Mouse (Mus musculus) large intestine, adult 2 months (tissue): ENCODE data around the gene Laptm5. TPM values are rescaled to one million over a fixed set of nuclear protein-coding genes. Genes with fewer than 3 reads are reported as not detected.
A peak's percentile ranks its signal among the peaks of the same experiment; 100 is the strongest.

Experiments used
- DNase-seq: peaks from one replicate; pipeline ENCODE4 v3.0.0-alpha.2; 2012; ENCODE audit warnings: low read depth, low spot score
- WGBS: fragments of 180-500 bp; shearing (Covaris S2); methylation state at CpG from one replicate; pipeline ENCODE4 v1.1.7; 2018; 5-methylcytosine and 5-hydroxymethylcytosine counted together
- polyA plus RNA-seq: library from polyadenylated mRNA; depleted of rRNA; stranded (reverse); fragments of >200 nt; gene quantifications from 2 replicates; pipeline ENCODE4 v1.2.3, GENCODE M21; 2012

Laptm5 gene
- polyA plus RNA-seq, 1 experiment, result 116 TPM

- no peak for DNase-seq
- WGBS, result 46% methylated on average over 4 of the region's 4 CpGs
These were observed 4.6 kb downstream of the Laptm5 start for GRCm38 (mm10) chr4:130917564-130917963.

DNA sequence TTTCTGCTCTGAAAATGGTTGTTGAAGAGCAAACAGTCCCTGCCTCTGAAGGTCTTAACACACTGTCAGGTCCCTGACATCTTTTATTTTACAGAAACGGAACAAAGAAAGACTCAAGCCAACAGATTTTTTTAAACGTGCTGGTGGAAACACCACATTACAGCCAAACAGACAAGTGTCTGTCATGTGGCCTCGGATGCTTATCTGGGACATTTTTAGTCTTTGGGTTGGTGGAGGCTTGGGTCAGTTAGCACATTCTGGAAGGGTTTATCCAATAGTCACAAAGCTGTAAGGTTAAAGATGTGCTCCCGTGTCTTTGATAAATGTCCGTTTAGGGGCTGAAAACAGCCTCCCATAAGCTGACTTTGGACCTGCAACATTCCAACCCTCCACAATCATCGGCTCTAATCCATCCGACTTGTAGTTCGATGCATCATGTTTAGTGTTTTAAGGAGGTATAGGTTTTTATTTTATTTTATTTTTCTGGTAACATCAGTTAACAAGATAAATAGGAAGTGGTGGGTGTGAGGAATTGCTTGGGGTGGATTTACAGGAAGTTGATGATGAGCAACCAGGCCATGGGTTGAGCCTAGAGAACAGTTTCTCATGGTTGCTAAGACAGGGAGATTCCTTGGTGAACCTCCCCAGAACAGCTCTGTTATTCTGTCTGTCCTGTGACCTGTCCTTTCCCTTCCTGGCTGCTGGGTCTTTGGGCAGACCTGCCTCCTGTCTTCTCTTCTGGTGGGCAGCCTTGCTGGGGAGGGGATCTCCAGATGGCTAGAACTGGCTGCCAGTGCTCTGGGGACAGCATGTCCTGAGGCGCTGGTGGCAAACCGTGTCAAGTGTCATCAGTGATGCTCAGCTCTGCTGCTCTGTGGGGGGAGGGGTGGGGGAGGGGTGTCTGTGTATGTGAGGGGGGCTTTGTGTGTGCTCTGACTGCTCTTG lies 6.2 kb downstream of the Laptm5 start:
- 72% methylated on average over 10 of the region's 10 CpGs for WGBS

DNA sequence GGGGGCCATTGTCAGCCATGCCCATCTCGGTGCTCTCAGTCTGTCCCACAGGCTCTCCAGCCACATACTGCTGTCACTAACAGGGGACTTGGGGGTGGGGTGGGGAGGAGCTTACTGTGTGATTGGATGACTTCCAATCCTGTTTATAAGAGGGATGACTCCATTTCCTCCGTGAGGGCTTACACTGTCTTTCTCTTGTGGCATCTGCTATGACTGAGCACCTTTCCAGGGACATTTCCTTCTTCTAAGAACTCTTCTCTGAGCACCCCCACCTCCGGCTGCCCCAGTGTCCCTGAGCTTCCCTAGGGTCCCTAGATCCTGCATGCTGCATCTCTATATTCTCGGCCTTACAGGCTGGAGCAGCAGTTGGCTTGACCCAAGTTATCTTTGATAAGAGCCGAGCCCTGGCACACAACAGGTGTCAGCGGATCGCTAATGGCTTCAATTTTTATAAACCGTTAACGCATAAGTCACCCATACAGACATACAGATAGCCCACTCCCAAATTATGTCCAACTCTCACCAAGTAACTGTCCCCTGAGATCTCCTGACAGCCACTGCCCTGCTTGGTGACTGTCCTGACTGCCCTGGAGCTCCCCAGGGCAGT lies 6.9 kb downstream of the Laptm5 start:
- no peak for DNase-seq
- 65% methylated on average over 9 of the region's 9 CpGs for WGBS

More for the DNA sequence above, 6.2 kb downstream of the Laptm5 start:
- no peak for DNase-seq

GRCm38 (mm10) chr4:130920951-130921693 lies 8.2 kb downstream of the Laptm5 start:
- WGBS, result 42% methylated on average over 12 of the region's 12 CpGs
- no peak for DNase-seq

GRCm38 (mm10) chr4:130921986-130922385 lies 9.1 kb downstream of the Laptm5 start:
- DNase-seq, result no peak
- WGBS, result 78% methylated on average over 10 of the region's 10 CpGs

- WGBS, result 56% methylated on average over 6 of the region's 6 CpGs
These were observed 13.3 kb downstream of the Laptm5 start for GRCm38 (mm10) chr4:130926274-130926673.

GRCm38 (mm10) chr4:130927821-130928220 lies 14.9 kb downstream of the Laptm5 start:
- WGBS, result 84% methylated on average over 12 of the region's 12 CpGs
- no peak for DNase-seq

More at GRCm38 (mm10) chr4:130926274-130926673, 13.3 kb downstream of the Laptm5 start:
- no peak for DNase-seq

DNA sequence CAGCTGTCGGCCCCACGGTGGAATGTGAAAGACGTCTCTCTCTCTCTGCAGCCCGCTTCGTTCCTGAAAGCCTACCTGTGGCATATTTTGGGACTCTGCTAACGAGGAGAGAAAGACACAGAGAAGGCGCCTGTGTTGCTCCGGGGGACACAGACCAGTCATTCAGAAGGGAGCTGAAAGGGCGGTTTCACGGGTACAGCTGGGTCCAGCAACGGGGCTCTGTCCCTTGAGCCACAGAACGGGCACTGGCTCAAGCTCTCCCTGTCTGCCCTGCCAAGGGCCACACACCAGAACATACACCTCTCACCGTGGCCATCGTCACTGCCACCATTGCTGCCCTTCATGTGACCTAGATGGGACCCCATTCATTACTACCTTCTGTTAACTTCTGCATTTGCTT lies 29.7 kb downstream of the Laptm5 start:
- DNase-seq, result no peak
- WGBS, result 43% methylated on average over 14 of the region's 14 CpGs

GRCm38 (mm10) chr4:130944112-130944511 lies 31.2 kb downstream of the Laptm5 start, which contains the start of gene Matn1:
Matn1 (plus strand) TSS chr4:130944385.
- no peak for DNase-seq
- 34% methylated on average over 6 of the region's 6 CpGs for WGBS

DNA sequence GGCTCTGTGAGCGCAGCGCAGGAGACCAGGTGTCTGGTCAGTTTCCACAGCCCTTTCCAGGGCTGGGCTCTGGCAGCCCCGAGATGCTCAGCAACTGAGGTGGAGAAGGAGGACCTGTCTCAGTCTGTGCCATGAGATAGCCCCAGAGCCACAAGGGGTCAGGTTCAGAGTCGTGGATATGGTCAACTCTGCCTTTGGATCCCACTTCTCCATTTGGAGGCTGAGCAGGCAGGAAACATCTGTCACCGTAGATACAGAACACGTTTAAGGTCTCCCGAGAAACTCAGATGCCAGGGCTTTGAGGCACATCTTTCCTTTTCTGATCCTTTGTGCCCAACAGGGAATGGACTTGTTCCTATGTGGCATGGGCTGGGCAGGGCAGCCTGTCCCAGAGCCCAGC lies 31.9 kb downstream of the Laptm5 start:
- WGBS, result 74% methylated on average over 7 of the region's 7 CpGs
- no peak for DNase-seq

GRCm38 (mm10) chr4:130947094-130947647 lies 34.2 kb downstream of the Laptm5 start:
- DNase-seq, result no peak

DNA sequence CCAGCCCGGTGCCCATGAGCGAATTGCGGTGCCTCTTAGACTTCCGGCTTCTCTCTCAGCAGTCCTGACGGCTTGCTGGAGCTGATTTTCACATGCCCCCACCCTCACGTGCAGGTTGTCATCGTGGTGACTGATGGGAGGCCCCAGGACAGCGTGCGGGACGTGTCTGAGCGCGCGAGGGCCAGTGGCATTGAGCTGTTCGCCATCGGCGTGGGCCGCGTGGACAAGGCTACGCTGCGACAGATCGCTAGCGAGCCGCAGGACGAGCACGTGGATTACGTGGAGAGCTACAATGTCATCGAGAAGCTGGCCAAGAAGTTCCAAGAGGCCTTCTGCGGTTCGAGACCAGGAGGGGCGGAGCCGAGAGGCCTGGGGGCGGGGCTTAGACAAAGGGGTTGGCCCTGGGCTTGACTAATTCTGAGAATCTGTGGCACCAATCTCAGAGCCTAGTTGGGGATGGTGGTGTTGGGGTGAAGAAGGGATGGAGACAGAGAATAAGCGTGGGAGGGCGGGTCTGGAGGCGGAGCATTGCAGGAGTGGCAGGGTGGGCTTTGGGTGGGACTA lies 37.0 kb downstream of the Laptm5 start:
- 82% methylated on average over 35 of the region's 35 CpGs for WGBS
- no peak for DNase-seq

More at GRCm38 (mm10) chr4:130947094-130947647, 34.2 kb downstream of the Laptm5 start:
- 11% methylated on average over 13 of the region's 13 CpGs for WGBS

GRCm38 (mm10) chr4:130952531-130952930 lies 39.6 kb downstream of the Laptm5 start:
- DNase-seq, result no peak

DNA sequence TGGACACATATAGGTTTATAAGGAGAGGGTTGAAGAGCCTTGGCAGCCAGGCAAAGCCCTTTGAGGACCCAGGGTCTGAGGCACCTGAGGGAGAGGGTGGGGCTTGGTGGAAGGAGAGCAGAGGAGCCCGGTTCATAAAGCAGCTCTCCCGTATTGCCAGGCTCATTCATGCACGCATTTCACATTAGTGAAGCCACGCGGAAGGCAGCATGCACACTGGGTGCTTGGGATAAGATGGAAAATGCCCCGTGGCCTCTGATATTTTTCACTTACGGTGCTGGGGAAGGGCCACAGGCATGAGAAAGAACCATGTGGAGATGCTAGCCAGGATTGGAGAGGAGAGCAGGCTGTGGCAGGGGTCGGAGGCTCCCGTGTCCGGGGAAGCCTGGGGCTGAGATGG lies 44.2 kb downstream of the Laptm5 start:
- no peak for DNase-seq
- WGBS, result 75% methylated on average over 10 of the region's 10 CpGs

More at GRCm38 (mm10) chr4:130952531-130952930, 39.6 kb downstream of the Laptm5 start:
- 19% methylated on average over 17 of the region's 17 CpGs for WGBS

DNA sequence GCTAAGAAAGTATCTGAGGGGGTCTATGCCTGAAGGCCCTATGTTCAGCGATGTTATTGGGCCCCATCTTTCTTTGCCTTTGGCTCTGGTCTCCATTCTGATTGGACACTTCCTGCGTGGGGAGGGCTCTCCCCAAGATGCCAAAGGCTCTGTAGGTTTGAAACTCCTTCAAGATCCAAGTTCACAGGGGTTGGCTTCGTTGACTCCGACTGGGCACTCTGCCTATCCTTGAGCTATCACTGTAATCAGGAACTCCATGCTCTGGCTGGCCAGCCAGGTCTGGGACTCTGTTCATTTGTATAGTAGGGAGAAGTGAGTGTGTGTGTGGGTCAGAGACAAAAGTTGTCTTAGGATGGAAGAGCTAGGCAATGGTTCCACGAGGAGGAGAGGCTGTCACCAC lies 45.9 kb downstream of the Laptm5 start:
- 55% methylated on average over 5 of the region's 5 CpGs for WGBS
- no peak for DNase-seq

- 49% methylated on average over 6 of the region's 6 CpGs for WGBS
- DNase-seq, result no peak
These were observed 46.8 kb downstream of the Laptm5 start for GRCm38 (mm10) chr4:130959678-130960077.

DNA sequence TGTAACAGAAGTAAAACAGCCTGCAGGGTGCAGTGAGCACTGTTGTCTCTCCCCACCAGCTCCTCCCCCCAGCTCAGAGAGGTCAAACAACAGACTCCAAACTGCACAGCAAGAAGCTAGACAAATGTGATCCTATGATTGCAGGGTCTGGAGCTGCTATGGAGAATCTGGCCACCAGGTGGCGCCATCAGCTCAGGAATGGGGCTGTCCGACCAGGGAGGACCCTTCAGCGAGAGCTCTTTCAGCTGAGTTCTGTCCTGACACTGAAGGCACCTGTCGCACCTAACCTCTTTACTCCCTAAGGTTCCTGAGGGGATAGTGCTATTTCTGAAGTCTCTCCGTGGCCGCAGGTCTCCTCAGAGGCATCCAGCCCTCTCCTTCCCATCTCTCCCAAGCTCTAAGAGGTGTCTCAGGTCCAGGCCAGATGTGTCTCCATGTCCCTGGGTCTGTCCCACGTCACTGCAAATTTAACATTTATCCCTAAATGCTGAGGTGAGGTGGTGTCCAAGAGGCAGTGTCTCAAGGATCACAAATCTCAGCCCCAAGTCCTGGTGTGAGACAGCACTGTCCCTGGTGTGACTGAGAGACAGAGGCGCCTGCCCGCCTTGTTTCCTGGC lies 47.3 kb downstream of the Laptm5 start:
- DNase-seq, result peak; percentile 11
- WGBS, result 19% methylated on average over 9 of the region's 9 CpGs

DNA sequence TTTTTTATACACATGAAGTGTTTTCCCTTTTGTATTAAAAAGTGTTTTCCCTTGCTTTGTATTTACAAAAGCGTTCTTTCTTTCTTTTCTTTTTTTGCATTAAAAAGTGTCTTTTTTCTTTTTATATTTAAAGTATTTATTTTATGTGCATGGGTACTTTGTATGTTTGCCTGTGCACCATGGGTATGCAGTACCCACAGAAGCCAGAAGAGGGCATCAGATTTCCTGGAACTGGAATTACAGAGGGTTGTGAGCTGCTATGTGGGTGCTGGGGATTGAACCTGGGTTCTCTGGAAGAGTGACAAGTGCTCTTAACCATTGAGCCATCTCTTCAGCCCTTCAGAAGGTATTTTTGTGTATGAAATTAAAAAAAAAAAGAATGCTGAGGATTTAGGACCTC lies 58.4 kb downstream of the Laptm5 start:
- 90% methylated on average over 1 of the region's 1 CpGs for WGBS
- no peak for DNase-seq

GRCm38 (mm10) chr4:130972421-130972829 lies 59.5 kb downstream of the Laptm5 start:
- WGBS, result 67% methylated on average over 5 of the region's 5 CpGs
- no peak for DNase-seq
